Mouse (Mus musculus): ENCODE measurements at regions not wholly inside any gene's neighbourhood (a gene's known extent, or its start where the extent isn't known, plus 50 kb on each side); places are given as distances from the start of the nearest gene placed in this dataset.
A peak's percentile ranks its signal among the peaks of the same experiment; 100 is the strongest.

- 80% methylated on average over 8 of the region's 8 CpGs for WGBS
- Histone ChIP-seq H3K4me3 (ENCODE audit: low read length) (no peak overlapping the region), H3K9me3 (ENCODE audit: control insufficient read depth, low read length) (no peaks in the 10 kb centered on the region), H3K9ac (ENCODE audit: low read length) (no peak overlapping the region), H3K36me3 (ENCODE audit: control insufficient read depth, insufficient read depth, low read length) (no peaks in the 10 kb centered on the region), H3K27me3 (ENCODE audit: control insufficient read depth, insufficient read depth, low read depth, low read length) (no peaks in the 10 kb centered on the region), H3K27ac (ENCODE audit: low read length) (no peak overlapping the region), H3K4me2 (ENCODE audit: low read depth, low read length) (no peak overlapping the region), H3K4me1 (replicated peaks; ENCODE audit: control insufficient read depth, insufficient read depth, low read length) (no peaks in the 10 kb centered on the region)
- ATAC-seq (ENCODE audit: low read depth): no peak
Measured at GRCm38 (mm10) chr7:70158531-70158930, 208.0 kb downstream of the Nr2f2 start.

- Histone ChIP-seq H3K4me1 (replicated peaks; ENCODE audit: control insufficient read depth, insufficient read depth, low read length) (no peaks in the 10 kb centered on the region), H3K36me3 (ENCODE audit: control insufficient read depth, insufficient read depth, low read length) (no peaks in the 10 kb centered on the region), H3K9me3 (ENCODE audit: control insufficient read depth, low read length) (no peaks in the 10 kb centered on the region), H3K27ac (ENCODE audit: low read length) (no peak overlapping the region), H3K27me3 (ENCODE audit: control insufficient read depth, insufficient read depth, low read depth, low read length) (no peaks in the 10 kb centered on the region), H3K4me2 (ENCODE audit: low read depth, low read length) (no peak overlapping the region), H3K9ac (ENCODE audit: low read length) (no peak overlapping the region), H3K4me3 (ENCODE audit: low read length) (no peak overlapping the region)
- 53% methylated on average over 4 of the region's 4 CpGs for WGBS
- no peak for ATAC-seq (ENCODE audit: low read depth)
Measured at GRCm38 (mm10) chr7:70144726-70145271, 221.7 kb downstream of the Nr2f2 start.

- Histone ChIP-seq H3K4me2 (ENCODE audit: low read depth, low read length) (no peak overlapping the region), H3K27ac (ENCODE audit: low read length) (no peak overlapping the region), H3K36me3 (ENCODE audit: control insufficient read depth, insufficient read depth, low read length) (no peaks in the 10 kb centered on the region), H3K9ac (ENCODE audit: low read length) (no peak overlapping the region), H3K9me3 (ENCODE audit: control insufficient read depth, low read length) (no peaks in the 10 kb centered on the region), H3K4me1 (replicated peaks; ENCODE audit: control insufficient read depth, insufficient read depth, low read length) (no peaks in the 10 kb centered on the region), H3K4me3 (ENCODE audit: low read length) (no peak overlapping the region), H3K27me3 (ENCODE audit: control insufficient read depth, insufficient read depth, low read depth, low read length) (no peaks in the 10 kb centered on the region)
- no peak for ATAC-seq (ENCODE audit: low read depth)
- WGBS: 81% methylated on average over 5 of the region's 5 CpGs
Measured at GRCm38 (mm10) chr7:70136837-70137236, 229.7 kb downstream of the Nr2f2 start.

- Histone ChIP-seq H3K36me3 (ENCODE audit: control insufficient read depth, insufficient read depth, low read length) (no peaks in the 10 kb centered on the region), H3K27ac (ENCODE audit: low read length) (no peak overlapping the region), H3K9ac (ENCODE audit: low read length) (no peak overlapping the region), H3K4me2 (ENCODE audit: low read depth, low read length) (no peak overlapping the region), H3K4me3 (ENCODE audit: low read length) (no peak overlapping the region), H3K4me1 (replicated peaks; ENCODE audit: control insufficient read depth, insufficient read depth, low read length) (no peaks in the 10 kb centered on the region), H3K27me3 (ENCODE audit: control insufficient read depth, insufficient read depth, low read depth, low read length) (no peaks in the 10 kb centered on the region), H3K9me3 (ENCODE audit: control insufficient read depth, low read length) (no peaks in the 10 kb centered on the region)
- WGBS: 86% methylated on average over 3 of the region's 3 CpGs
- no peak for ATAC-seq (ENCODE audit: low read depth)
Measured at GRCm38 (mm10) chr7:70135416-70135815, 231.1 kb downstream of the Nr2f2 start.

GRCm38 (mm10) chr7:70129963-70130362, 236.6 kb downstream of the Nr2f2 start:
- Histone ChIP-seq H3K9me3 (ENCODE audit: control insufficient read depth, low read length) (no peaks in the 10 kb centered on the region), H3K9ac (ENCODE audit: low read length) (no peak overlapping the region), H3K36me3 (ENCODE audit: control insufficient read depth, insufficient read depth, low read length) (no peaks in the 10 kb centered on the region), H3K27me3 (ENCODE audit: control insufficient read depth, insufficient read depth, low read depth, low read length) (no peaks in the 10 kb centered on the region), H3K4me3 (ENCODE audit: low read length) (no peak overlapping the region), H3K4me1 (replicated peaks; ENCODE audit: control insufficient read depth, insufficient read depth, low read length) (no peaks in the 10 kb centered on the region), H3K27ac (ENCODE audit: low read length) (no peak overlapping the region), H3K4me2 (ENCODE audit: low read depth, low read length) (no peak overlapping the region)
- no peak for ATAC-seq (ENCODE audit: low read depth)
- 77% methylated on average over 15 of the region's 15 CpGs for WGBS

GRCm38 (mm10) chr7:70122818-70123217, 243.7 kb downstream of the Nr2f2 start:
- peaks cover 7% of the 10 kb centered on the region; the same call in 1 of the 2 replicates for H3K4me1 ChIP-seq (replicated peaks; ENCODE audit: control insufficient read depth, insufficient read depth, low read length)
- WGBS: 86% methylated on average over 9 of the region's 9 CpGs
- H3K27me3 ChIP-seq (ENCODE audit: control insufficient read depth, insufficient read depth, low read depth, low read length): no peaks in the 10 kb centered on the region; the same call in 1 of the 2 replicates
- H3K4me2 ChIP-seq (ENCODE audit: low read depth, low read length): no peak overlapping the region
- H3K4me3 ChIP-seq (ENCODE audit: low read length): no peak overlapping the region
- no peaks in the 10 kb centered on the region for H3K36me3 ChIP-seq (ENCODE audit: control insufficient read depth, insufficient read depth, low read length)
- H3K9me3 ChIP-seq (ENCODE audit: control insufficient read depth, low read length): no peaks in the 10 kb centered on the region
- H3K27ac ChIP-seq (ENCODE audit: low read length): no peak overlapping the region
- ATAC-seq (ENCODE audit: low read depth): no peak
- H3K9ac ChIP-seq (ENCODE audit: low read length): no peak overlapping the region

GRCm38 (mm10) chr7:70119517-70119916, 247.0 kb downstream of the Nr2f2 start:
- Histone ChIP-seq H3K27ac (ENCODE audit: low read length) (no peak overlapping the region), H3K9me3 (ENCODE audit: control insufficient read depth, low read length) (no peaks in the 10 kb centered on the region), H3K4me3 (ENCODE audit: low read length) (no peak overlapping the region), H3K4me2 (ENCODE audit: low read depth, low read length) (no peak overlapping the region), H3K27me3 (ENCODE audit: control insufficient read depth, insufficient read depth, low read depth, low read length) (no peaks in the 10 kb centered on the region; the same call in 1 of the 2 replicates), H3K4me1 (replicated peaks; ENCODE audit: control insufficient read depth, insufficient read depth, low read length) (peaks cover 7% of the 10 kb centered on the region; the same call in 1 of the 2 replicates), H3K36me3 (ENCODE audit: control insufficient read depth, insufficient read depth, low read length) (no peaks in the 10 kb centered on the region), H3K9ac (ENCODE audit: low read length) (no peak overlapping the region)
- no peak for ATAC-seq (ENCODE audit: low read depth)
- WGBS: 77% methylated on average over 8 of the region's 8 CpGs

GRCm38 (mm10) chr7:70118971-70119370, 247.6 kb downstream of the Nr2f2 start:
- no peaks in the 10 kb centered on the region for H3K36me3 ChIP-seq (ENCODE audit: control insufficient read depth, insufficient read depth, low read length)
- H3K4me2 ChIP-seq (ENCODE audit: low read depth, low read length): peak overlapping the region; percentile 54
- H3K9me3 ChIP-seq (ENCODE audit: control insufficient read depth, low read length): no peaks in the 10 kb centered on the region
- H3K27me3 ChIP-seq (ENCODE audit: control insufficient read depth, insufficient read depth, low read depth, low read length): no peaks in the 10 kb centered on the region; the same call in 1 of the 2 replicates
- H3K4me3 ChIP-seq (ENCODE audit: low read length): peak overlapping the region; percentile 33
- H3K27ac ChIP-seq (ENCODE audit: low read length): no peak overlapping the region
- H3K9ac ChIP-seq (ENCODE audit: low read length): no peak overlapping the region
- H3K4me1 ChIP-seq (replicated peaks; ENCODE audit: control insufficient read depth, insufficient read depth, low read length): peaks cover 7% of the 10 kb centered on the region; the same call in 1 of the 2 replicates
- no peak for ATAC-seq (ENCODE audit: low read depth)
- 50% methylated on average over 7 of the region's 7 CpGs for WGBS

GRCm38 (mm10) chr7:70117930-70118922, 248.3 kb downstream of the Nr2f2 start:
- no peak overlapping the region for H3K9ac ChIP-seq (ENCODE audit: low read length)
- ATAC-seq (ENCODE audit: low read depth): peak; percentile 38; the same call in 1 of the 2 replicates

More at GRCm38 (mm10) chr7:70117930-70118922, 248.3 kb downstream of the Nr2f2 start:
- WGBS: 19% methylated on average over 21 of the region's 21 CpGs
- H3K9me3 ChIP-seq (ENCODE audit: control insufficient read depth, low read length): no peaks in the 10 kb centered on the region
- peak overlapping the region; percentile 54 for H3K4me2 ChIP-seq (ENCODE audit: low read depth, low read length)
- H3K4me3 ChIP-seq (ENCODE audit: low read length): peak overlapping the region; percentile 33
- H3K4me1 ChIP-seq (replicated peaks; ENCODE audit: control insufficient read depth, insufficient read depth, low read length): peaks cover 7% of the 10 kb centered on the region; the same call in 1 of the 2 replicates
- H3K27me3 ChIP-seq (ENCODE audit: control insufficient read depth, insufficient read depth, low read depth, low read length): no peaks in the 10 kb centered on the region; the same call in 1 of the 2 replicates
- no peak overlapping the region for H3K27ac ChIP-seq (ENCODE audit: low read length)
- H3K36me3 ChIP-seq (ENCODE audit: control insufficient read depth, insufficient read depth, low read length): no peaks in the 10 kb centered on the region
